Mouse (Mus musculus) liver, embryonic 13.5 days (tissue): ENCODE results near the gene Cfap299. TPM values are rescaled to one million over a fixed set of nuclear protein-coding genes. Genes with fewer than 3 reads are reported as not detected.

Experiments
- ATAC-seq: fragments of 200-750 bp; cut with Nextera tagmentation; 2 replicates; pipeline ENCODE4 v1.8.0; 2017; ENCODE audit warnings: low read depth, mild to moderate bottlenecking, moderate number of reproducible peaks, moderate library complexity
- DNase-seq: peaks from one replicate; pipeline ENCODE4 v3.0.0; 2022
- H3K27ac ChIP-seq: fragments of 300-500 bp; sonication (generic); 2 replicates; pipeline ENCODE4 v1.5.1; 2015; ENCODE audit warnings: moderate library complexity, mild to moderate bottlenecking, inconsistent platforms
- H3K27me3 ChIP-seq: fragments of 300-500 bp; sonication (generic); 2 replicates; pipeline ENCODE4 v1.6.1; 2015; ENCODE audit warnings: mild to moderate bottlenecking, inconsistent platforms
- H3K36me3 ChIP-seq: fragments of 300-500 bp; sonication (generic); 2 replicates; pipeline ENCODE4 v1.6.1; 2015; ENCODE audit warnings: mild to moderate bottlenecking, inconsistent platforms
- H3K4me1 ChIP-seq: fragments of 300-500 bp; sonication (generic); replicated peaks from 2 replicates; pipeline ENCODE4 v1.6.1; 2015; ENCODE audit warnings: inconsistent platforms
- H3K4me2 ChIP-seq: fragments of 300-500 bp; sonication (generic); 2 replicates; pipeline ENCODE4 v1.6.1; 2015; ENCODE audit warnings: inconsistent platforms, mild to moderate bottlenecking, moderate library complexity
- H3K4me3 ChIP-seq: fragments of 300-500 bp; sonication (generic); replicated peaks from 2 replicates; pipeline ENCODE4 v1.5.1; 2015; ENCODE audit warnings: mild to moderate bottlenecking, inconsistent platforms
- H3K9ac ChIP-seq: fragments of 300-500 bp; sonication (generic); 2 replicates; pipeline ENCODE4 v1.6.1; 2015; ENCODE audit warnings: mild to moderate bottlenecking, inconsistent platforms
- H3K9me3 ChIP-seq: fragments of 300-500 bp; sonication (generic); replicated peaks from 2 replicates; pipeline ENCODE4 v1.6.1; 2016; ENCODE audit warnings: inconsistent platforms
- WGBS: fragments of 180-500 bp; shearing (Covaris S2); methylation state at CpG from one replicate; pipeline ENCODE4 v1.1.7; 2015; ENCODE audit not compliant: insufficient replicate concordance; 5-methylcytosine and 5-hydroxymethylcytosine counted together
- microRNA counts: library from miRNA; unstranded; fragments of <30 nt; microRNA quantifications from one replicate; lab custom pipeline; 2016
- microRNA-seq: library from miRNA; unstranded; fragments of <30 nt; microRNA quantifications from one replicate; pipeline ENCODE4, GENCODE M21; 2016
- polyA plus RNA-seq: library from polyadenylated mRNA; unstranded; fragments of >200 nt; fragmentation: Nextera tagmentation; extraction: Ambion mirVana; gene quantifications from 2 replicates; pipeline ENCODE4 v1.2.1, GENCODE M21; 2015

Cfap299 gene
- polyA plus RNA-seq, 1 experiment from 2014 or later, result 0.20 TPM

- Histone ChIP-seq H3K4me1 (no peaks in the 10 kb centered on the region), H3K36me3 (no peaks in the 10 kb centered on the region), H3K4me2 (no peak overlapping the region), H3K4me3 (no peak overlapping the region), H3K9ac (no peak overlapping the region), H3K9me3 (no peaks in the 10 kb centered on the region), H3K27me3 (no peaks in the 10 kb centered on the region), H3K27ac (no peak overlapping the region)
- DNase-seq (no peak), ATAC-seq (no peak)
- whole genome bisulfite sequencing, result 68% methylated on average over 7 of the region's 7 CpGs
These were observed 513.7 kb downstream of the Cfap299 start for GRCm38 (mm10) chr5:98842600-98843310.

DNA sequence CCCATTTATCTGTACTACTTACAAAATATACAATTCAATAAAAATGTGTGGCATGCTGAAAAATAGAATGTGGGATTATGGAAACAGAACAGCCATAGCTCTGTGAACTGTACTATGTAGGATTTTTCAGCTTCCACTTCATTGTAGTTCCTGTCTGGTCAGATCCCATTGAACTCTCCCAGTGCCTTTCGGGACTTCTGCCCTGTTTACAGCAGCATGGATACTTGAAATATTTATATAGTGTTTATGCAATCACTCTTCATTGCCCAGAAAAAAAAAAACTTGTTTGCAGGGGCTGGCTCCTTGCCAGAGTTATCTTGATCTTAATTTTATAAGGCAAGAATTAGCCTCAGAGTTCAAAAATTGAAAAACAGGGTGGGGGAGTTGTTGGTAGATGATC, 515.6 kb downstream of the Cfap299 start:
- Histone ChIP-seq H3K27me3 (no peaks in the 10 kb centered on the region), H3K36me3 (no peaks in the 10 kb centered on the region), H3K4me1 (no peaks in the 10 kb centered on the region), H3K9me3 (no peaks in the 10 kb centered on the region), H3K9ac (no peak overlapping the region), H3K4me3 (no peak overlapping the region), H3K4me2 (no peak overlapping the region), H3K27ac (no peak overlapping the region)
- 59% methylated on average over 1 of the region's 1 CpGs for WGBS
- ATAC-seq, result no peak
- no peak for DNase-seq

MicroRNAs encoded within 50 kb of the gene (microRNA counts, 519-probe panel; counts per million panel counts)
- microRNA mmu-miR-703 (lab: Ali Mortazavi, UCI), result 114 counts per million

Small RNA genes lying within 50 kb of the gene (microRNA-seq; reads per million reads assigned to microRNA genes)
- not detected for gene Mir703

Other genes starting within 250 kb of the Cfap299 start
- gene Prdm8, start 162.1 kb upstream of the Cfap299 start, polyA plus RNA-seq, result not detected in 2 replicates
- 0.15 and 0.23 TPM in 2 replicates for gene Fgf5, start 75.1 kb upstream of the Cfap299 start, polyA plus RNA-seq
- not detected in 2 replicates for gene Gm11111, start 223.4 kb downstream of the Cfap299 start, polyA plus RNA-seq